ENCODE assay signal across 8 mouse cellular contexts in the genomic region with DNA sequence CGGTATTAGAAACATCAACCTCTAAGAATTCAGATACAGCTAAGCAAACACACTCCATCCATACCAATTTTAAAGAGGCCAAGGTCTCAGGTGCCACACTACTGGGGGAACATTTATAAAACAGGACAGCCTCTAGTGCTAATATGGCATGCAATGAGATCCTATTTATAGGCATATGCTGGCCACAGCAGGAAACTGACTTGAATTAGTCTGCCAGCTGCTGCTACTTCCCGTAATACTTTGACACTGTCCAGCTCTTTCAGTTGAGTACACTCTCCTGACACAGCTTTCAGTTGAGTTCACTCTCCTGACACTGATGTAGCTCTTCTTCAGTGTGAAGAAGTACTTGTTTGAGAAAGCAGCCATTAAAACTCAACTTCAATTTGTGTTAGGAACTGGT.
DNase-seq lines count a peak whose midpoint lies in the region; ATAC-seq and TF ChIP-seq lines count a peak whose summit lies in the region.

No protein-coding gene starts in this region.

- no peak overlapping the region for H3K27ac ChIP-seq in lung, embryonic 14.5 days (ENCODE audit: low read depth)
- H3K27ac ChIP-seq in heart, embryonic 12.5 days (ENCODE audit: poor library complexity, severe bottlenecking), result peak overlapping the region; percentile 47; the same call in 1 of the 2 replicates
- no peak overlapping the region for H3K27ac ChIP-seq in intestine, embryonic 15.5 days

- no peak overlapping the region for H3K9ac ChIP-seq in lung, embryonic 14.5 days
- H3K9ac ChIP-seq in heart, embryonic 12.5 days, result no peak overlapping the region
- no peak overlapping the region for H3K9ac ChIP-seq in intestine, embryonic 15.5 days

- ATAC-seq in lung, embryonic 14.5 days (ENCODE audit: insufficient read depth), result no peak; the same call in 1 of the 2 replicates
- peak; percentile 61; the same call in 1 of the 2 replicates for ATAC-seq in heart, embryonic 12.5 days (ENCODE audit: insufficient number of reproducible peaks, low FRiP score)
- ATAC-seq in intestine, embryonic 15.5 days, result no peak

- H3K9me3 ChIP-seq in lung, embryonic 14.5 days (ENCODE audit: low read depth, low read length), result no peaks in the 10 kb centered on the region
- no peaks in the 10 kb centered on the region for H3K9me3 ChIP-seq in heart, embryonic 12.5 days (replicated peaks)
- no peaks in the 10 kb centered on the region for H3K9me3 ChIP-seq in intestine, embryonic 15.5 days

- no peak overlapping the region for H3K4me3 ChIP-seq in lung, embryonic 14.5 days (ENCODE audit: low read depth, low read length)
- no peak overlapping the region for H3K4me3 ChIP-seq in heart, embryonic 12.5 days
- no peak overlapping the region for H3K4me3 ChIP-seq in intestine, embryonic 15.5 days (replicated peaks)

- DNase-seq in embryo, embryonic 10 days (ENCODE audit: low spot score), result peak; percentile 47
- no peak for DNase-seq in embryo, embryonic 9.5 days (ENCODE audit: extremely low spot score)
- DNase-seq in lung, embryonic 14.5 days, result peak; percentile 44
- no peak for DNase-seq in lung, postnatal 14 days
- DNase-seq in mesoderm, embryonic 11.5 days (ENCODE audit: low read depth, low spot score), result peak; percentile 34
- DNase-seq in cerebellum, adult 11 months, result no peak

- peaks cover 15% of the 10 kb centered on the region for H3K36me3 ChIP-seq in lung, embryonic 14.5 days (ENCODE audit: insufficient read depth)
- H3K36me3 ChIP-seq in heart, embryonic 12.5 days, result peaks cover 7% of the 10 kb centered on the region; the same call in 1 of the 2 replicates
- no peaks in the 10 kb centered on the region for H3K36me3 ChIP-seq in intestine, embryonic 15.5 days

- TF ChIP-seq CTCF in lung, embryonic 14.5 days (IDR thresholded peaks at IDR 0.05; ENCODE audit: low read depth), result no peak

- 65% methylated on average over 2 of the region's 2 CpGs for WGBS in lung, embryonic 14.5 days
- 42% methylated on average over 2 of the region's 2 CpGs for WGBS in heart, embryonic 12.5 days
- 33% methylated on average over 2 of the region's 2 CpGs for WGBS in intestine, embryonic 15.5 days

- H3K4me2 ChIP-seq in lung, embryonic 14.5 days, result no peak overlapping the region
- no peak overlapping the region for H3K4me2 ChIP-seq in heart, embryonic 12.5 days
- H3K4me2 ChIP-seq in intestine, embryonic 15.5 days (replicated peaks), result no peak overlapping the region

- no peaks in the 10 kb centered on the region for H3K4me1 ChIP-seq in lung, embryonic 14.5 days (ENCODE audit: insufficient read depth)
- peaks cover 4% of the 10 kb centered on the region; the same call in 1 of the 2 replicates for H3K4me1 ChIP-seq in heart, embryonic 12.5 days (replicated peaks)
- no peaks in the 10 kb centered on the region for H3K4me1 ChIP-seq in intestine, embryonic 15.5 days (replicated peaks)

- no peaks in the 10 kb centered on the region for H3K27me3 ChIP-seq in lung, embryonic 14.5 days (ENCODE audit: insufficient read depth, low read length)
- H3K27me3 ChIP-seq in heart, embryonic 12.5 days (replicated peaks), result no peaks in the 10 kb centered on the region
- no peaks in the 10 kb centered on the region for H3K27me3 ChIP-seq in intestine, embryonic 15.5 days (replicated peaks)

Comparison
In these comparisons a context has a peak if more than half of its experiments do, and no peak if none do; other contexts are left out.
1. DNase-seq: peak in embryo, embryonic 10 days (single experiment), lung, embryonic 14.5 days (single experiment) and mesoderm, embryonic 11.5 days (single experiment); none in embryo, embryonic 9.5 days (single experiment), lung, postnatal 14 days (single experiment) and cerebellum, adult 11 months (single experiment).